Mouse (Mus musculus) hindlimb bud, embryonic 11.5 days (tissue): ENCODE data around the gene Gm10644.

Experiments
- DNase-seq: peaks from one replicate; pipeline ENCODE4 v3.0.0-alpha.2; 2012; ENCODE audit warnings: low read depth, low spot score; ENCODE audit errors: extremely low spot score

The Gm10644 gene

DNA sequence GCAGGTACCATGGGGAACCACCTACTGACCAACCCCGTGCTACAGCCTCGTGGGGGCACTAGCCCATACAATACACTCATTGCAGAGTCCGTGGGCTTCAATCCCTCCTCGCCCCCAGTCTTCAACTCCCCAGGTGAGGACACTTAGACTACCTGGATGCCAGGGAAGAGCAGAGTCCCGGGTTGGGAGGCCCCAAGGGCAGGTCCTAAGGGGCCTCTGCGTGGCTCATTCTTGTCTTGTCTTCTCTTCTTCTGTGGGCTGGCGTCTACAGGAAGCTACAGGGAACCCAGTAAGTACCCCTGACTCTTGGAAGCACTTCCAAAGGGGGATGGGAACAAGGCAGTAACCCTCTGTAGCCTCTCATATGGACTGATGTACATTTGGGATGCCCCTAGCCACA lies 17.4 kb downstream of the Gm10644 start:
- no peak for DNase-seq

DNA sequence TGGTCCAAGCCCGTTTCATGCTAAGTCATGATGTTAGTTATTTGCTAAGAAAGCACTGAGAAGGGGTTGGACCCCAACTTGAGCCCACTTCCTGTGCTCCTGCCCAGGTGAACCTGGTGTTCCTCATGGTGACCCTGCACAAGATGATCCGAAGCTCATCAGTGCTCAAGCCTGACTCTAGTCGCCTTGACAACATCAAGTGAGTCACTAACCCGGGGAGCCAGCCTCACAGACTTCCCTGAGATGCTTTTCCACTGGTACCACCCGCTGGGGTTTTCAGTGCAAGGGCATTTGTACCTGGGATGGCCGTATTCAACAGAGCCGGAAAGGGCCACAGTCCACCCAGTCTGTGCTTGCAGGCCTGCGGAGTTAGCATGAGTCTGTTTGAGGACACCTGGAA lies 19.6 kb downstream of the Gm10644 start:
- no peak for DNase-seq

DNA sequence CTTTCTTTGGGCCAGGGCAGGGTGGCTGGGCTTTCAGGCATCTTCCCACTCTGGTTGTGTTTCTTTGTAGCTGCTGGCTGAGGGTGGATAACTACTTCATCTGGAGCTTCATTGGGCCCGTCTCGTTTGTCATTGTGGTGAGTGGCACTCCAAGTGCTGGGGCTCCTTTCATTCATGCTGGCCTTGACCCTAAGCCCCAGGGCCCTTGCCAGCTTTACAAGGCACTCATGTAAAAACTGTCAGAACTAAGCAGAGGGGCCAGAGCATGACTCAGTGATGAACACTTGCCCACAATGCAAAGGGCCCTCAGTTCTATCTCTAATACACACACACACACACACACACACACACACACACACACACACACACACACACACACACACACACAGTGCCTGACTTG lies 20.0 kb downstream of the Gm10644 start:
- no peak for DNase-seq

DNA sequence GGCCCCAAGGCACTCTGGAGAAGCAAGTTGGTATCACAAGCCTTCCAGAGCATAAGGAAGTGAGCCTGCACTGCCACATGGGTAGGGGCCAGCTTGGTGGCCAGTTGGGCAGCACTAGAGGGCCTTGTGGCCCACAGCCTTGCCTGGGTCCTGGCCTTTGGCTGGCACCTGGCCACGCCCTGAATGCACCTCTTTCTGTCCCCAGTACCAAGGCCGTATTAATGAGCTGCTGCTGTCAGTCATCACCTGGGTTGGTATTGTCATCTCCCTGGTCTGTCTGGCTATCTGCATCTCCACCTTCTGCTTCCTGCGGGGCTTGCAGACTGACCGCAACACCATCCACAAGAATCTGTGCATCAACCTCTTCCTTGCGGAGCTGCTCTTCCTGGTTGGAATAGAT lies 20.8 kb downstream of the Gm10644 start:
- no peak for DNase-seq

DNA sequence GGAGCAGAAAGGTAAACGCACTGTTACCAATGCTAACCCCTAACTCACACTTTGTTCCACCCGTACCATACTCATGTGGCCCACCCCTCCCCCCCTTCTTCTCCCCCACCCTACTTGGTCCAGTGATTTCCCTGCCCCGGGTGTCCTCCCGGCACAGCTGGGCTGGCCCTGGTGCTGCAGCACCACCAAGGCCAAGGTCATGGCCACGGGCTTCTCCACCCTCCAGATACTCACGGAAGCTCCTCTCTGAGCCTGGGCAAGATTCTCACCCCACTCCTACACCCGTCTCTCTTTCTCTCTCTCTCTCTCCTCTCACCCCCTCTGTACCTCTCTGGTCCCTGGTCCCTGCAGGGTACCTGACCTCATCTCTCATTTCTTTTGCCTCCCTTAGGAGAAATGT lies 28.7 kb downstream of the Gm10644 start:
- no peak for DNase-seq

DNA sequence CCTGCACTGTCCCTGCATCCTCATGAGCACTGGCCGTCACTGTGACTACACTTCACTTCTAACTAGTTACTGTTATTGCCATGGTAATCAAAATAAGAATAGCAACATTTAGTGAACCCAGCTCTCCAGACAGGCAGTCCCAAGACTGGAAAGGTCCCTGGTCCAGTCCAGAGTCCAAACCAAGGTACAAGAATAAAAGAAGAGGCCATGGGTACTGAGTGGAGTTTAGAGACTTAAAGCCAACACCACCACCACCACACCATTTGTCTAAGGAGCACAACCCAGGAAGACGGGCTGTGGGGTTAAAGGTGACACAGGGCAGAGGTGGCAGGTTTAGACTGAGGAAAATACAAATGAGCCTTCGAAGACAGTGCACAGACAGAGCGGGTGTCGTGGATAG lies 30.4 kb downstream of the Gm10644 start:
- DNase-seq: no peak

DNA sequence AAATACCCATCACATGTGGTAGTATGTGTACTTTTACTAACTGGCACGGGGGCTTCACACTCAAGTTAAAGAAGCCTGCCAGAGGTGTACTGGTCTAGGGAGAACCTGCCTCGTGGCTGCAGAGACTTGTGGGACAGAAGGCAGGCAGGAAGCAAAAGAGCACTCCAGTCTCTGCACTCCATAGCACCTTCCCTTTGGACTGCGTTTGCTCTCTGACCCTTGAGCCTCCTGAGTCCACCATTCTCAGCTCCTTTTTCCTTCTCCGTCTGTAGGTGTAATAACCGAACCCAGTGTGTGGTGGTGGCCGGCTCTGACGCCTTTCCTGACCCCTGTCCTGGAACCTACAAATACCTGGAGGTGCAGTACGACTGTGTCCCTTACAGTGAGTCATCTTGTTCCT lies 32.3 kb downstream of the Gm10644 start:
- DNase-seq: no peak

DNA sequence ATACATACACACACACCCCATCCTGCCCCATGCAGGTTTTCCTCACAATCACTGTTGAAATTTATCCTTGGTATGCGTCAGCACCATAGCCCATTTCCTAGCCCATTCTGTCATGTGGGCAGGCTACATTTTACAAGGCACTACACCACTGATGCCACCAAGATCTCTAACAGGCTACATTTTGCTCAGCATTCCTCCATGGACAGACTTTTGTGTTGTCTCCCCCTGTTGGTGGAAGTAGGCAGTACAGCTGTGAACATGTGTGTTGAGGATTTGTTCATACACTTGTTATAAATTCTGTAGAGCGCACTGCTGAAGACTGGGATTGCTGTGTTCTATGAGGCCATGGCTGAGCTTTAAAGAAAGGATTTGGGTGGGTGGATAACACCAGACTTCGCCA lies 33.4 kb downstream of the Gm10644 start:
- peak; percentile 90 for DNase-seq

DNA sequence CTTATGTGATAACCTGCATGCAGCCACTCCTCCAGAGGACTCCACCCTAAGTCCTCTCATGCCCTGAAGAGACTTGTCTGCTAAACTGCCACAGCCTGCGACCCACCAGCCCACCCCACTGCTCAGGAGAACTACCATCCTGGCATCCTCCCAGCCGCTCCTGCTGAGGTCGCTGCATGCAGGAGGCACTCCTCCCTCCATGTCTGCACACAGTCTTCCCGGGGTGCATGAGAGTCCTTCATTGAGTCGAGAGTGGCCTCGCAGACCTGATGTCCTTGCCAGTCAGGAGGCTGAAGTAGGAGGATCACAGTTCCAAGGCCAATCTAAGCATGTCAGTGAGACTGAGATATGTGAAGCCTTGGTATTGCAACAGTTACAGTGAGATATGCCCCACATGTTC lies 37.4 kb downstream of the Gm10644 start:
- DNase-seq: no peak

DNA sequence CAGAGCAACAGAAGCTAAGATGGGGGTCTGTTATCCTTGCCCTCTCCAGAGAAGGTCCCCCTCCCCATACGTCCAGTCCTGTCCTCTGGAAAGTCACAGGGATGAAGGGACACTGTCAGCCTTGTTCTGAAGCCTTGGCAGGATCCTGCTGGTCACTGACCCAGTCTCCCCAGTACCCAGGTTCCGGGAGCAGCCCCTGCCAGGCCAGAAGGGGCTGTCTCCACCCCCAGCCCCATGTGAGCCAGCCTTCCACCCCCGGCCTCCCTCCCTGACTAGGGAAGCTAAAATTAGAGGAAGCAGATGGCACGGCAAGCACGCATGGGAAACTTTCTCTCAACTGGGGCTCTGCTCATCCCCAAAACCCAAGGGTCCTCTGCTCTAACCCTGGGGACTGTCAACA lies 39.0 kb downstream of the Gm10644 start:
- DNase-seq: no peak

DNA sequence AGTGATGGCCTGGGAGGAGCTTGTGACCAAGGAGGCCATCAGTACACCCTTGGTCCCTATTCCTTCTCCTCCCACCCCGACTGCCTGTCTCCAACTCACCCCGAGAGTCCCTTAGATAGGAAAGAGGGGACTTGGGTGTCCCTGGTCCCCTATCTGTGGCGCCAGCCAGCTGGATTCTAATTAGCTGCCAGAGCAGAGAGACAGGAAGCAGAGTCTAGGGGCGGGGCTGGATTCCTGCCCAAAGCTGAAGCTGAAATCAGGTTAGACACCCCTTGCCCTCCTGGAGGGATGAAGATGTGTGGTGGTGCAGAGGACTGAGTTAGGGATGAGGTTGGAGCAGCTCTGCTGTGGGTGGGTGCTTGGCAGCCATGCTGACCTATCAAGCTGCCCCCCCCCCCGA lies 40.1 kb downstream of the Gm10644 start:
- DNase-seq: no peak

DNA sequence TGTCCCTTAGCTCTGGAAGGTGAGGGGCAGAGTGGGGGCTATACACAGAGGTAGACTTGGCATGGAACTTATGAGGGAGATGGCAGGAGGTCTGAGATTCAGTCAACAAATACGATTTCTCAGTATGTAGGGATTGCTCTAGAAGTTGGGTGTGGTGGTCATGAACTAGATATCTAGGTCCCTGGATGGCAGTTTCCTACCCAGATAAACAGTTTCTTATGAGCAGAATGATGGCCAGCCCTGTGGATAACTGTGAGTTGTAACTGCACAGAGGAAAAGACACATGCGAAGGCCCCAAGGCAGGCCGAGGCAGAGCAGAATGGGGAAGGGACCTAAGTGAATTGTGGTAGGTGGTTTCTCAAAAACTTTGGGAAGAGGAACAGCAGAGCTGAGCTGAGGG lies 40.8 kb downstream of the Gm10644 start:
- no peak for DNase-seq

DNA sequence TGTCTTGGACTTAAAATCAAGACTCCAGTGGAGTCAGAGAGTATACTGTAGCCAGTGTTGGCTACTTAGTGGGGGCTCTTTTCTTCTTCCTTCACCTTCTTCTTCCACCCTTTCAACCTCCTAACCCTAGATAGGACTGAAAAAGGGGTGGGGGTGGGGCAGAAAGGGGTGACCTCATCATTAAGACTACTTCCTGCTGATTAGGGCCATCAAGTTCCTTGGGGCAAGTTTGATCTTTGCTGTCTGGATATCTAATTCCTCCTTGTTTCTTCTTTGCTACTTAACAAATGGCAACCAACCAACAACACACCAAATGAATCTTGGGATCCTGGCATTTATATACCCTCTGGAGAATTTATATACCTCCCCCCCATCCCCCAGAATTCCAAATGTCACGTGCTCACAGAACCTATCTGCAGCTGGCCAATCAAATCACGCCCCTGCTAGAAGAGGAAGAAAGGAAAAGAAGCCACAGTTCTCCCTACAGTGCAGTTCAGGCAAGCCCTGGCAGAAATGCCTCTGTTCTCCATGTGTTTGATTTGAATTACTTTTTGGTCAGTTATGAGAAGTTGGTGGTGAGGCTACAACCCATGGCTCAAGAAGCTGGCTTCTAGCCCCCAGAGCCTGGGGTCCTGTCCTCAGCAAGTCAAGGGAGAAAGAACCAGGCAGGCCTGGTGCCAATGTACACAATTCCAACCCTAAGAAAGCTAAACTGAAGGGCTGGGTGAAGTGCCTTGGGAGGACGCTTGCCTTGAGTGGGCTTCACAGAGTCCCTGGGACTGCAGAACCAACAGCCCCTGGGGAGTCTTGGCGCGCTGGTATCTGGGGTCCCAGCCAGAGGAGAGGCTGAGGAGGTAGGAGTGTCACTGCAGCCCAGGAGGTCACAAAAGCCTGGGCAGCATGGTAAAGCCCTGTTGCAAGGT lies 42.9 kb downstream of the Gm10644 start:
- no peak for DNase-seq

DNA sequence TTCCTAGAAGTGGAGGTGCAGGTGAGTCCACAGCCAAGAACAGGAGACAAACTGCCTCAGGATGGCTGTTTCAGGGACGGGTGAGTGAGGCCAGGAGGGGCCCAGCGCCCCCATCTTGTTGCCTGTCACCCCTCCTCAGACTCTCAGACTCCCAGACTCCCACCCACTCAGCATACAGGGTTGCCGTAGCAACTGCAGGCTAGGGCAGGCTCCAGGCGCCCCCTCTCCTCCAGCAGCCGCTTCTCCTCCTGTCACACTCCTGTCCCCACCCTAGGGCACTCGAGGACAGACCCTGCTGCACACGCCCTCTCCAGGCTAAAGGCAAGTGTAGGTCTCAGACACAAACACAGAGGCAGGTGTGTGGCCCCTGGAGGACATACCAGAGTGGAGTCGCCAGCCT lies 45.7 kb downstream of the Gm10644 start:
- no peak for DNase-seq

DNA sequence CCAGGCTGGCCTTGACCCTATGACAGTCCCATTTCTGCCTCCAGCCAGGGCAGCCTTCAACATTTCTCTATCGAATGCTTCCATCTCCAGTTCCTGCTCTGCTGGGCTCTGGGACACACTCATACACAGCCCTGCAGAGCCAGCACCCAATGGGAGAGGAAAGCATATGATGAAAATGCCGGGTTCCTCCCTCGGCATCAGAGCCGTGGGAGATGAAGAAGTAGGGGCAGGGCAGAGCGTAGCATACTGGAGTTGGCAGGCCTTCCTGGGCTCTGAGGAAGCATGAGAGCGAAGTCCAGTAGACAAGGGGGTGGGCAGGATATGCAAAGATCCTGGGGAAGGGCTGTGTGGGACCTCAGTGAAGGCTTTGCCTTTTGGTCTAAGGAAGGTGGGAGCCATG lies 46.4 kb downstream of the Gm10644 start:
- DNase-seq: no peak

DNA sequence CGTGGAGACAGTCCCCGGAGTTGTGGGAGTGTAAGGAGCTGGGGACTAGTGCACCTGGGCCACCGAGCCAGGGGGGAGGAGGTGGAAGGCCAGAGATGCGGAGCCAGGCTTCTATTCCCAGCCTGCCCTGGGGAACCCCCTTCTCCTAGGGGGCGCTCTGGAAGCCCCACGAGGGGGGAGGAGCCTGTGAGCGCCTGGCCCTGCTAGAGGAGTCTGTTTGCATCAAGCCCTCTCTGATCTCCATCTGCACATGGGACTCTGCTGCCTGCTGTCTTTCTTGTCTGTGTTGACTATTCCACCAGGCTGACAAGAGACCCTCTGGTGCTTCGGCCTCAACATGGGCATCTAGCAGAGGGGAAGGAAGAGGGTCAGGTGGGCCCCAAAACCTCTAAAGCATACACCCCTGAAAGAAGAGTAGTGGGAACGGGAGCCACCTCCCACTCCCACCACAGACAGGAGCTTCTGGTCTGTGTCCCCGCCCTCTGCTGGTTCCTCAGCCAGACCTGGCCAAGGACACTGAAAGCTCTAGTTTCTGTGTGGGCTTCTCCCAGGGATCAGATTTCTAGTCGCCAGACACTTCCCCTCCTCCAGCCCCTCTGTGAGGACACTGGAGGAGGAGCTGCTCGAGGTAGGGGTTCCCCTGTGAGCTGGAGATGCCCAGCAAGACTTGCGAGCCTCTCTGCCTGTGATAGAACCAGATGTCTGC lies 51.9 kb downstream of the Gm10644 start:
- DNase-seq: no peak

DNA sequence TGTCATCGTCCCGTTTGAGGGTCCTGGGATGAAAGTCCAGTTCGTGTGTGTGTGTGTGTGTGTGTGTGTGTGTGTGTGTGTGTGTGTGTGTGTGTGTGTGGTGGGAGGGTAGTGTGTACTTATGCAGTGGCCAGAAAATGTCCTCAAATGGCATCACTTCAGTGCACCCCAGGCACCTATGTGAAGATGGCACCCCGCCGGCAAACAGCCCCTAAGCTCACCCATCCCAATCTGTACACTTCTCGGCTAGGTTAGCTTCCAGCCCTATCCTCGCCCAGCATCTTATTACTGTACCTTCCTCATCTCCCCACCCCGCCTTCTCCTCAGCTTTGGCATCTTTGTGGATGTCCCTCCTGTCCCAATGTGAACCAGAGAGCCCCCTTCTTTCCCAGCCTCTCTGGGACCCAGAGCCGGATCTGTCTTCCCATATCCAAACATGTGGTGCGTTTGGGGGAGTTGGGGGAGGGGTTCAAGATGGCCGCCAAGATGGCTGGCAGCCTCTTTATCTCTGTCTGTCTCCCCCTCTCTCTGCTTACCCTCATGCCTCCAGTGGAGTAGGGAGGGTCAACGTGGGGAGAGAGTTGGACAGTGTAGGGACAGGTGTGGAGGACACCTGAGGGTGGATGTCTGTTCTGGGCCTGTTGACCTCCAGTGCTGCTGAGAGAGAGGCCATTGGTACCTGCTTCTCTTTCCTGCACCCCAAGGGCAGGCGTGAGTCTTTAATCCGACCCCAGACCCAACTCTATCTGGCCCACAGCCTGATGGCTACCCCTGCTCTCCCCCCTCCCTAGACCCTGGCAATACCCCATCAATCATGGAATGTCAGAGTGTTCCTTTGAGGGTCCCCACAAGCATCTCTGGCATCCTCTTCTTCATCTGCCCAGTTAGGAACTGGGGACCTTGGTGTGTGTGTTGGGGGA lies 53.2 kb downstream of the Gm10644 start:
- no peak for DNase-seq

DNA sequence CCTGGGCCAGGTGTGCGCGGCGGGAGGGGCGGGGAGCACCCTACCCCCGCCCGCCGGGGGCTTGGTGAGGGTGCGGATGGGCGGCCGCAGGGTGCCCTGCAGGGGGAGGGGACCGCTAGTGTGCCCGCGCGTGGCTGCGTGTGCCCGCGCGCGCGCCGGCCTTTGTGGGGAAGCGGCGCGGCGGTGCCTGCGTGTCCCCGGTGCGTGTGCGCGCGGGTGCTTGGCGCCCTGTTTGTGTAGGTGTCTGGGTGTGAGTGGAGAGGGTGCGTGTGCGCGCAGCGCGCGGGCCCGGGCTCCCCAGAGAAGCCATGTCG lies 54.1 kb downstream of the Gm10644 start:
- DNase-seq: no peak

DNA sequence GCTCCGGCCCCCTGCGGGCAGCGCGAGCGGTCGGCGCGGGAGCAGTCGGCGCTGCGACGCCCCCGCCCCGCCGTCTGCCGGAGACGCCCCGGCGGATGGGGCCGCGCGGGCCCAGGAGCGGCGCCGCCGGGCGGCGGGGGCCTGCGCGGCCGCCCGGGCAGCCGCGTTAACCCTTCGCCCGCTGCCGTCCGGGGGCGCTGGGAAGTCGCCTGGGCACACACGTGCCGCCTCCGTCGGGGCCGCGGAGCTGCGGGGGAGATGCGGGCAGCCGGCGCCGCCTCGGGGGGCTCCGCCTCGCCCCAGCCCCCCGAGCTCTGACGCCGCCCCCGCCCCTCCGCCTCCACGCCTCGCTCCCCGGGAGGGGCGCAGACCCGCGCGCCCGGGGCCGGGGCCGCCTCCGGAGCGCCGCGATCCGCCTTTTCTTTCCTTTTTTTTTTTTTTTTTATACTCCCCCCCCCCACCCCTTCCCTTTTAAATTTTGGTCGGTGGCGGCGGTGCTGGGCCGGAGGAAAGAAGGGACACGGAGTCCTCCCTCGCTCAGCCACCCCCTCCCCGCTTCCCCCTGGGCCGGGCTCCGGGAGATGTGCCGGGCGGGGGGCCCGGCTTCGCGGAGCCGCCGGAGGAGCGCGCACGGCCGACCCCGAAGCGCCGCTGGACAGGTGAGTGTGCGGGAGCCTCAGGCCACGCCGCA lies 54.6 kb downstream of the Gm10644 start:
- no peak for DNase-seq

DNA sequence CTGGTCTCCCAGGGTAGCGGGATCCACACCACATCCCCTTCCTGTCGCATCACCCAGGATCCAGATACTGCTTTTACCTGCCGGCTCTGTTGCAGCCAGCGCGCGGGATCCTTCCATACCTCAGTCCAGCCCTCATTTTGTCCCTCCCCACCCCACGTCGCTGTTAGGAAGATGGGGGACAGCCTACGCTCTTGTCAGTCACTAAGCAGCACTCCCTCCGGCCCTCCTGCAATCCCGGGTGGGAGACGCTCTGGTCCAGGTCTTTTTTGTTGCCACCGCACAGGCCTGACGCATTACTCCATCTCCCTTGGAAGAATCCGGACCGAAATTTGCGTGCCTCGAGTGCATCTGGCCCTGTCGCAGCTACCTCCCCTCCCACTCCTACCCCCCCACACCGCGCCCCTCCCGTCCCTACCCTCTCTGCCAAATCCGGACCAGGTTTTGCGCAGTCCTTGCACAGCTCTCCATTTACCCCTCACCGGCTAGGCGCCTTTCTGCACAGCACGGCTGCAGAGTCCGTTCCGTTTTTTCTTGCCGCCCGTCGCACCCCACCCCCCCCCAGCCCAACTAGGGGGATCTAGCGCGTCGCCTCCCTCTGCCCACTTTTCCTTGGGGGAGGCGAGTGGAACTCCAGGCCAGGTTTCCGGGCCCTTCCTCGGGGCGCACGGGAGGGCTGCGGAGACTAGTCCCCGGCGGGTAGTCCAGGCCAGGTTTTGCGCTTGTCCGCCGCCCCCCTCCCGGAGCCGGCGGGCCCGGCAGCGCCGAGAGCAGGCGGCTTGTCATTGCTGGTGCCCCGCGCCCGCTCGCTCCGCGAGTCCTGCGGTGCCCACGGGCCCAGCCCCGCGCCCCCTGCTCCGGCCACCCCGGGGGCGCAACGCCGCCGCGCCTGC lies 55.4 kb downstream of the Gm10644 start, which contains the start of gene Adgrl1:
TSS of gene Adgrl1 (plus strand) at position 743 of the 890 bp plus-strand sequence.
- DNase-seq: peak; percentile 82
